Mouse (Mus musculus) intestine, embryonic 15.5 days (tissue): Measurements from ENCODE around the gene Pfdn6. TPM values are rescaled to one million over a fixed set of nuclear protein-coding genes. Genes with fewer than 3 reads are reported as not detected.

Experiments used
- ATAC-seq: fragments of 200-750 bp; cut with Nextera tagmentation; 2 replicates; pipeline ENCODE4 v1.8.0; 2017; ENCODE audit warnings: moderate TSS enrichment, moderate library complexity
- H3K27ac ChIP-seq: fragments of 300-500 bp; sonication (generic); 2 replicates; pipeline ENCODE4 v1.5.1; 2015; ENCODE audit warnings: mild to moderate bottlenecking, inconsistent platforms
- H3K27me3 ChIP-seq: fragments of 300-500 bp; sonication (generic); replicated peaks from 2 replicates; pipeline ENCODE4 v1.6.1; 2015; ENCODE audit warnings: inconsistent platforms
- H3K36me3 ChIP-seq: fragments of 300-500 bp; sonication (generic); 2 replicates; pipeline ENCODE4 v1.6.1; 2015; ENCODE audit warnings: inconsistent platforms
- H3K4me1 ChIP-seq: fragments of 300-500 bp; sonication (generic); replicated peaks from 2 replicates; pipeline ENCODE4 v1.6.1; 2015; ENCODE audit warnings: inconsistent platforms
- H3K4me2 ChIP-seq: fragments of 300-500 bp; sonication (generic); replicated peaks from 2 replicates; pipeline ENCODE4 v1.6.1; 2015; ENCODE audit warnings: mild to moderate bottlenecking, inconsistent platforms
- H3K4me3 ChIP-seq: fragments of 300-500 bp; sonication (generic); replicated peaks from 2 replicates; pipeline ENCODE4 v1.5.1; 2015; ENCODE audit warnings: inconsistent platforms
- H3K9ac ChIP-seq: fragments of 300-500 bp; sonication (generic); 2 replicates; pipeline ENCODE4 v1.6.1; 2015; ENCODE audit warnings: inconsistent platforms
- H3K9me3 ChIP-seq: fragments of 300-500 bp; sonication (generic); 2 replicates; pipeline ENCODE4 v1.6.1; 2016; ENCODE audit warnings: inconsistent platforms
- WGBS: fragments of 180-500 bp; shearing (Covaris S2); methylation state at CpG from one replicate; pipeline ENCODE4 v1.1.7; 2015; 5-methylcytosine and 5-hydroxymethylcytosine counted together
- polyA plus RNA-seq: library from polyadenylated mRNA; unstranded; fragments of >200 nt; fragmentation: Nextera tagmentation; extraction: Ambion mirVana; gene quantifications from 2 replicates; pipeline ENCODE4 v1.2.1, GENCODE M21; 2015

Gene Pfdn6
- polyA plus RNA-seq, 1 experiment from 2014 or later: 159 TPM

GRCm38 (mm10) chr17:33928251-33928947 is 11.7 kb downstream of the Pfdn6 start:
- Histone ChIP-seq H3K4me3 (peak overlapping the region; percentile 88), H3K4me1 (peaks cover 17% of the 10 kb centered on the region), H3K9me3 (no peaks in the 10 kb centered on the region), H3K9ac (peak overlapping the region; percentile 86), H3K36me3 (peaks cover 15% of the 10 kb centered on the region), H3K27ac (no peak overlapping the region), H3K27me3 (no peaks in the 10 kb centered on the region), H3K4me2 (peak overlapping the region; percentile 97)
- ATAC-seq: no peak
- 62% methylated on average over 21 of the region's 21 CpGs for WGBS

GRCm38 (mm10) chr17:33926207-33926932 is 13.8 kb downstream of the Pfdn6 start:
- ATAC-seq: no peak
- 75% methylated on average over 17 of the region's 17 CpGs for WGBS
- no peaks in the 10 kb centered on the region for H3K27me3 ChIP-seq

DNA sequence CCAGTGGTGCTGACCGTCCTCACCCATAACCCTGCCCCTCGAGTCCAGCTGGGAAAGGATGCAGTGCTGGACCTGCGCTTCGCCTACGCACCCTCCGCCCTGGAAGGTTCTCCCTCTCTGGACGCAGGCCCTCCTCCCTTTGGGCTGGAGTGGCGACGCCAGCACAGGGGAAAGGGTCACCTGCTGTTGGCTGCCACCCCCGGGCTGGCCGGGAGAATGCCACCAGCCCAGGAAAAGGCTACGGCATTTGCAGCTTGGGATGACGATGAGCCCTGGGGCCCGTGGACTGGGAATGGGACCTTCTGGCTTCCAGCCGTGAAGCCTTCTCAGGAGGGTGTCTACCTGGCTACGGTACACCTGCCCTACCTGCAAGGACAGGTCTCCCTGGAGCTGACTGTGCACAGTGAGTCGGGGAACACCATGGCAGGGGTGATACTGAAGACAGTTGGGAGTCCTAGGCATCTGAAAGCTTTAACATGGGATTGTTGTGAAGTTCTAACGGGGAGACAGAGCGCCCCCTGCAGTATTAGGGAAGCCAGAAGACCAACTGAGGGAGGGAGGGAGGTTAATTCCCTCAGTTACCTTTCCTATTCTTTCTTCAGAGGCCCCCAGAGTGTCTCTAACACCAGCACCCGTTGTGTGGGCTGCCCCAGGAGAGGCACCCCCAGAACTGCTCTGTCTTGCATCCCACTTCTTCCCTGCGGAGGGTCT is 14.6 kb downstream of the Pfdn6 start:
- H3K4me3 ChIP-seq: no peak overlapping the region
- H3K9me3 ChIP-seq: no peaks in the 10 kb centered on the region
- peaks cover 14% of the 10 kb centered on the region; the same call in 1 of the 2 replicates for H3K4me1 ChIP-seq
- WGBS: 83% methylated on average over 21 of the region's 21 CpGs
- H3K27me3 ChIP-seq: no peaks in the 10 kb centered on the region
- no peak overlapping the region for H3K9ac ChIP-seq
- H3K4me2 ChIP-seq: no peak overlapping the region
- no peak overlapping the region for H3K27ac ChIP-seq
- no peak for ATAC-seq
- H3K36me3 ChIP-seq: peaks cover 6% of the 10 kb centered on the region; the same call in 1 of the 2 replicates

More at GRCm38 (mm10) chr17:33926207-33926932, 13.8 kb downstream of the Pfdn6 start:
- Histone ChIP-seq H3K4me3 (no peak overlapping the region), H3K36me3 (peaks cover 6% of the 10 kb centered on the region; the same call in 1 of the 2 replicates), H3K9ac (no peak overlapping the region), H3K4me1 (peaks cover 16% of the 10 kb centered on the region), H3K4me2 (no peak overlapping the region), H3K9me3 (no peaks in the 10 kb centered on the region), H3K27ac (no peak overlapping the region)

GRCm38 (mm10) chr17:33924577-33925283 is 15.4 kb downstream of the Pfdn6 start:
- no peak for ATAC-seq
- WGBS: 82% methylated on average over 10 of the region's 10 CpGs
- no peaks in the 10 kb centered on the region for H3K9me3 ChIP-seq
- H3K27ac ChIP-seq: no peak overlapping the region
- H3K9ac ChIP-seq: no peak overlapping the region
- H3K27me3 ChIP-seq: no peaks in the 10 kb centered on the region
- peaks cover 15% of the 10 kb centered on the region; the same call in 1 of the 2 replicates for H3K4me1 ChIP-seq
- H3K36me3 ChIP-seq: peaks cover 6% of the 10 kb centered on the region; the same call in 1 of the 2 replicates
- no peak overlapping the region for H3K4me3 ChIP-seq
- H3K4me2 ChIP-seq: no peak overlapping the region

DNA sequence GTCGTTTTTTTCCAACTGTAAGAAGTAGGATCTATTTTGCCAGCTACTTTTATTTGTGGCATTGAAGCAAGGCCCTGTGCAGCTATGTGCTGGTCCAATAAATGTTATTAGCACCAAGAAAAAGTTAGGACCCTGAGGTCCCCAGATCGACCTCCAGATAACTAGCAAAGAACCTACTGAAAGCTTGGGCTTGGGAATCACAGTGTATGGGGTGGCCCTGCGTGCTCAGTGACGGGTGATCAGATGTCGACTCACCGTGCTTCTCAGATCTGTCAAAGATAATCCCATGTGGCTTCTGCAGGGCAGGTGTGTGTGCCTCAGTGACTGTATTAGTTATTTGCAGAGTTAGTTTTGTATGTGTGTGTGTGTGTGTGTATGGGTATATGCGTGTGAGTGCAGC is 18.8 kb downstream of the Pfdn6 start:
- WGBS: 88% methylated on average over 7 of the region's 7 CpGs
- H3K4me3 ChIP-seq: no peak overlapping the region
- H3K27me3 ChIP-seq: no peaks in the 10 kb centered on the region
- peaks cover 14% of the 10 kb centered on the region for H3K36me3 ChIP-seq
- H3K9ac ChIP-seq: no peak overlapping the region
- H3K9me3 ChIP-seq: no peaks in the 10 kb centered on the region
- no peak overlapping the region for H3K4me2 ChIP-seq
- no peak for ATAC-seq
- H3K27ac ChIP-seq: no peak overlapping the region
- H3K4me1 ChIP-seq: peaks cover 26% of the 10 kb centered on the region

DNA sequence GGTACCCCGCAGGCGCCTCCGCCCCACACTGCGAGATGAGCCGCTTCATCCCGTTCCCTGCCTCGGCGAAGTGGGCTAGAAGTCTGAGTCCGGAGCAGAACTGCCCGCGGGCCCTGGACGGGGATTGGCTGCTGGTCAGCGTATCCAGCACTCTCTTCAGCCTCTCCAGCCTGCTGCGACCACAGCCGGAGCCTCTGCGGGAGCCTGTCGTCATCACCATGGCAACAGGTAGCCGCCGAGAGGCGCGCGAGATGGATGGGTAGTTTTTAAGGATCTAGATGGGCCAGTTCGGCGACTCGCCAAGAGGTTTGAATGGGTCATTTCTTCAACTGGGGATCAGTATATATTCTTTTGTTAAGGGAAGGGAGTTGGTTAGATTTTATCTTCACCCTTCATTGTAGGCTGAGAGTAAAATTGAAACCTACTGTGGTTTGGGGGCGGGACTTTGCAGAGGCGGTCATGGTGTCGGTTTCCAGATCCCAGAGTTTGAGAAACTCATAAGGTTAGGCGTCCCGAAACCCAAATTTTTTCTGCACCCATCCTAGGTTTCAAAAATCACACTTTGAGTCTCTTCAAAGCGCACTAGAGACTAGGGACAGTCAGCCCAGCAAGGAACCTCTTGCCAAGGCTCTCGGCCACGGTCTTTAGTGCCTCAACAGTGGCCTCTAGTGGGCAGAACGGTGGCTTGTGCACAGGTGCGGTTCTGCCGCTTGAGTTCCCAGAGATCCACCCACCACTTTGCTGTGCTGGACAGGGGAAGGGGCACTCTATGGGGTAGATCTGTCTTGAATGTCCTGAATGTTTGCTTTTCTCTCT is 19.7 kb downstream of the Pfdn6 start:
- Histone ChIP-seq H3K4me3 (peak overlapping the region; percentile 65), H3K9ac (peak overlapping the region; percentile 61), H3K27me3 (no peaks in the 10 kb centered on the region), H3K27ac (peak overlapping the region; percentile 77), H3K36me3 (peaks cover 13% of the 10 kb centered on the region), H3K9me3 (no peaks in the 10 kb centered on the region), H3K4me2 (peak overlapping the region; percentile 98), H3K4me1 (peaks cover 26% of the 10 kb centered on the region)
- peak; percentile 20; the same call in 1 of the 2 replicates for ATAC-seq
- under 1% methylated on average over 36 of the region's 36 CpGs for WGBS

DNA sequence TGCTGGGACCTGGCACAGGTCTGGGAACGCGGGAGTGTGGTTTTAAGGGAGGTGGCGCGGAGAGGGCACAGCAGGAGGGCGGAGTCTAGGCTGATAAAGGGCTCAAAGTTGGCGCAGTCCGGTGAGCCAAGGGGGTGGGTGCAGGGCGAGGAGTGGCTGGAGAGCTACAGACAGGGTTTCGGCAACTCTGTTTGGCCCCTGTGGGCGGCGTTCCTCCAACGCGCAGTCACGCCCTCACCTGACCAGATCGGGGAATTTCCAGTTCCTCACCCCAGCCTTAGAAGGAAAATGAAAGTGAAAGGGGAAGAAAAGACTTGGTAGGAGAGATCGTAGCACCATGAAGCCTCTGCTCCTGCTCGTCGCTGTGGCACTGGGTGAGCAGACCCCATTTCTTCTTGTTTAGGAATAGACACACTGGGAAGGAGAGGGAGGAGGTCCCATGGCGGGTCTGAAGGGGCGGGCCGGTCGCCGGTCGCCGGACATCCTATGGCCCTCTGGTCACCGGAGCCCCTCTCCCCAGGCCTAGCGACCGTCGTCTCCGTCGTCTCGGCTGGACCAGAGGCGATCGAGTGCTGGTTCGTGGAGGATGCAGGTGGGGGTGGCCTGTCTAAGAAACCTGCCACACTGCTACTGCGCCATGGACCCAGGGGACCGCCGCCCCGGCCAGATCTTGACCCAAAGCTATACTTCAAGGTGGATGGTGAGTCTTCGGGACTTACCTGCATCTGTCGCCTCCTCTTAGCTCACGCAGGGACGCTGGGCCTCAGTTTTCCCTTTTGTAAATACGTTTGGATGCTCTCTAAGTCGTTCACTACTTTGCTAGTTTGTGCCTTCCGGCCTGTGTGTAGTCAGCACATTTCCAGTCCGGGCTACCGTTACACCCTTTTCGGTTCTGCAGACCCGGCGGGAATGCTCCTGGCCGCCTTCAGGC is 20.5 kb downstream of the Pfdn6 start:
- Histone ChIP-seq H3K27me3 (no peaks in the 10 kb centered on the region), H3K4me1 (peaks cover 32% of the 10 kb centered on the region), H3K9me3 (no peaks in the 10 kb centered on the region), H3K4me3 (peak overlapping the region; percentile 65), H3K27ac (peak overlapping the region; percentile 77), H3K9ac (peak overlapping the region; percentile 61), H3K4me2 (peak overlapping the region; percentile 98), H3K36me3 (peaks cover 14% of the 10 kb centered on the region; the same call in 1 of the 2 replicates)
- ATAC-seq: peak; percentile 55
- WGBS: under 1% methylated on average over 52 of the region's 52 CpGs

DNA sequence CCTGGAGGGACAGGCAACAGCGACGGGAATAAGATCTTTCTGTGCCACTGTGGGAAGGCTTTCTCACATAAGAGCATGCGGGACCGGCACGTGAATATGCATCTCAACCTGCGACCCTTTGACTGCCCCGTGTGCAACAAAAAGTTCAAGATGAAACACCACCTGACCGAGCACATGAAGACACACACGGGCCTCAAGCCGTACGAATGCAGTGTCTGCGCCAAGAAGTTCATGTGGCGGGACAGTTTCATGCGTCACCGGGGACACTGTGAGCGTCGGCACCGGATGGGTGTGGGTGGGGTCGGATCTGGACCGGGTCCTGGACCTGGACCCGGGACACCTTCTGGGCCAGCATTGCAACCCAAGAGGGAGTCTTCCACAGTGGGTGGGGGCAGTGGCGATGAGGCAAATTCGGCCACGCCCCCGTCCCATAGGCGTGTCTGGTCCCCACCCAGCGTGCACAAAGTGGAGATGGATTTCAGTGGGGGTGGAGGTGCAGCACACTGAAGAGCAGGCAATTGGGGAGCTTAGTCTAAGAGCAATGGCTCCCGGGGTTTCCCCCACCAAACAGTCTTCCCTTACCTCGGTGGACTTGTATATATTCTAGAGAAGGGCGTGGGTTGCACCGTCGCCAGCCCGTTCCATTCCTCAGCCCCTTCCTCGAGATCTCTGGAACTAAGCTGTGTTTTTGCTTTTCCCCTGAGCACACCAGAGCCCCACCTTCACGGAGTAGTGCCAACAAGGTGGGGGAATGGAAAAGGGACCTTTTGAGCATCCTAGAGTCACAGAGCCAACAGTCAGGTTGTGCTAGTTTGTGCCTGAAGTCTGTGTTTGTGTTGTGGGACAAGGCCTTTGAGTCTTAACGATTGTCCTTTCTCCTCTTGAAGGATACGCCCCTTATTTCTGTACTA is 21.6 kb downstream of the Pfdn6 start:
- H3K4me3 ChIP-seq: peak overlapping the region; percentile 65; the same call in 1 of the 2 replicates
- peaks cover 23% of the 10 kb centered on the region for H3K36me3 ChIP-seq
- WGBS: 60% methylated on average over 37 of the region's 37 CpGs
- peak overlapping the region; percentile 77 for H3K27ac ChIP-seq
- peaks cover 33% of the 10 kb centered on the region for H3K4me1 ChIP-seq
- peak overlapping the region; percentile 98 for H3K4me2 ChIP-seq
- no peaks in the 10 kb centered on the region for H3K27me3 ChIP-seq
- no peak for ATAC-seq
- peak overlapping the region; percentile 61; the same call in 1 of the 2 replicates for H3K9ac ChIP-seq
- no peaks in the 10 kb centered on the region for H3K9me3 ChIP-seq

DNA sequence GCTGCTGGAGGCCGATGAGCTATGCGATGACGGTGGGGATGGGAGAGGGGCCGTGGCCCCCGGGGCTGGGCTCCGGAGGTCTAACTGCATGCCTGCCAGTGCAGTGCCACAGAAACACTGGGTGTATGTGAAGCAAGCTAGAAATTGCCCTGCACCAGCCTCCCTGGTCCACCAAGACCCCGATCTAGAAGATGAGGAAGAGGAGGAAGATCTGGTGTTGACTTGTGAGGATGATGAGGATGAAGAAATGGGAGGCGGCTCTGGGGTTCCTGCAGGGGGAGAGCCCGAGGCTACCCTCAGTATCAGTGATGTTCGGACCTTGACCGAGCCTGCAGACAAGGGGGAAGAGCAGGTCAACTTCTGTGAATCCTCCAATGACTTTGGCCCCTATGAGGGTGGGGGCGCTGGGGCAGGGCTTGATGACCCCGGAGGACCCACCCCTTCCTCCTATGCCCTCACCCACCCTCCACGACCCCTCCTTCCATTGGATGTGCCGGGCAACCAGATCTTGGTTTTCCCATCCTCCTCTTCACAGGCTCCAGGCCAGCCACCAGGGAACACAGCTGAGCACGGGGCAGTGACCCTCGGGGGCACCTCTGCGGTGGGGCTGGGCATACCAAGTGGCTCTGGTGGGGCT is 22.4 kb downstream of the Pfdn6 start:
- H3K4me1 ChIP-seq: peaks cover 33% of the 10 kb centered on the region
- ATAC-seq: no peak
- H3K36me3 ChIP-seq: peaks cover 29% of the 10 kb centered on the region
- no peak overlapping the region for H3K9ac ChIP-seq
- no peak overlapping the region for H3K27ac ChIP-seq
- H3K4me2 ChIP-seq: 0 out of 2 replicates have a peak overlapping the region, but pooled peaks have one; percentile 77
- no peaks in the 10 kb centered on the region for H3K27me3 ChIP-seq
- H3K4me3 ChIP-seq: no peak overlapping the region
- H3K9me3 ChIP-seq: no peaks in the 10 kb centered on the region
- 81% methylated on average over 18 of the region's 18 CpGs for WGBS
